7 mouse cellular contexts compared by ENCODE assay signal in genomic region chr3:68869691-68870567, GRCm38 (mm10). TPM values are rescaled to one million over a fixed set of nuclear protein-coding genes. Genes with fewer than 3 reads are reported as not detected.
DNase-seq lines count a peak whose midpoint lies in the region; ATAC-seq and TF ChIP-seq lines count a peak whose summit lies in the region.

No protein-coding gene starts in this region.

- peaks cover 66% of the 10 kb centered on the region for H3K27me3 ChIP-seq in E14TG2a.4 (ENCODE audit: insufficient read depth, low read length)

- no peak for TF ChIP-seq CTCF in E14TG2a.4 (conservative IDR thresholded peaks at IDR 0.05; ENCODE audit: low read length)

- H3K4me3 ChIP-seq in E14TG2a.4 (replicated peaks; ENCODE audit: low read length), result peak overlapping the region; percentile 82

- H3K36me3 ChIP-seq in E14TG2a.4 (ENCODE audit: insufficient read depth, low read length), result no peaks in the 10 kb centered on the region

- DNase-seq in ZHBTc4 (ENCODE audit: low read depth, low spot score), result peak; percentile 69
- peak; percentile 10 to 38 for DNase-seq in layer of hippocampus, postnatal 25 days (ENCODE audit: extremely low spot score in 1 of 2, low spot score in 1 of 2)
- DNase-seq in right cerebral cortex, postnatal 4 days, result peak; percentile 60

- 0 out of 2 replicates have a peak, but pooled peaks have one; percentile 34 for ATAC-seq in erythroid progenitor cell, adult 5-6 weeks (replicated peaks; ENCODE audit: low FRiP score, poor library complexity, severe bottlenecking)
- ATAC-seq in hematopoietic stem cell, adult 5-6 weeks (replicated peaks in 1 of 2; ENCODE audit: insufficient read depth in 1 of 2, low FRiP score in 2 of 2, low TSS enrichment in 1 of 2, low read depth in 1 of 2, poor library complexity in 2 of 2, severe bottlenecking in 2 of 2), result peak; percentile 47 to 65
- peak; percentile 49 for ATAC-seq in megakaryocyte progenitor cell, adult 5-6 weeks (replicated peaks; ENCODE audit: poor library complexity)

- no peaks in the 10 kb centered on the region for H3K9me3 ChIP-seq in E14TG2a.4 (ENCODE audit: low read length)

- peaks cover 14% of the 10 kb centered on the region for H3K4me1 ChIP-seq in E14TG2a.4 (replicated peaks; ENCODE audit: low read depth, low read length)

RNA-seq across cellular contexts. Expression of gene 1110032F04Rik, which starts 0.5 kb away (rescaled TPM):
- total RNA-seq in erythroid progenitor cell, adult 5-6 weeks (2015; ENCODE audit: low replicate concordance), result not detected in 2 replicates
- not detected in 2 replicates for total RNA-seq in erythroid progenitor cell, adult 5-6 weeks (2017; ENCODE audit: low replicate concordance)
- total RNA-seq in hematopoietic stem cell, adult 5-6 weeks (2017), result 0.05 TPM in 1 of 2 replicates, not detected in the other
- total RNA-seq in layer of hippocampus, postnatal 25 days (2021), result 10 to 100 TPM in 1 of 2 experiments, 1 to 10 TPM in 1; 9.4 to 10.6 TPM
- 0.49 TPM in 1 of 2 replicates, not detected in the other for total RNA-seq in megakaryocyte progenitor cell, adult 5-6 weeks (2015)
- total RNA-seq in megakaryocyte progenitor cell, adult 5-6 weeks (2017), result 0.24 TPM in 1 of 2 replicates, not detected in the other

Comparison
In these comparisons a context has a peak if more than half of its experiments do, and no peak if none do; other contexts are left out.
1. Peak in every context shown above with its lines: DNase-seq, ATAC-seq and H3K4me3 ChIP-seq.